Mouse (Mus musculus): ENCODE measurements around the gene Cdh26. TPM values are rescaled to one million over a fixed set of nuclear protein-coding genes. Genes with fewer than 3 reads are reported as not detected.

The Cdh26 gene
- polyA plus RNA-seq, 1 experiment from 2014 or later, result 0.71 TPM

- no peaks in the 10 kb centered on the region for H3K9me3 ChIP-seq (ENCODE audit: control insufficient read depth, low read length)
- no peak overlapping the region for H3K4me2 ChIP-seq (ENCODE audit: low read depth, low read length)
- no peak overlapping the region for H3K4me3 ChIP-seq (ENCODE audit: low read length)
- no peaks in the 10 kb centered on the region for H3K4me1 ChIP-seq (ENCODE audit: control insufficient read depth, insufficient read depth, low read length)
- WGBS, result 90% methylated on average over 4 of the region's 4 CpGs
- no peak overlapping the region for H3K9ac ChIP-seq (ENCODE audit: low read depth, low read length)
- ATAC-seq, result no peak
- H3K27ac ChIP-seq (ENCODE audit: low read length), result no peak overlapping the region
- H3K27me3 ChIP-seq (replicated peaks; ENCODE audit: control insufficient read depth, insufficient read depth, low read length), result no peaks in the 10 kb centered on the region
- no peaks in the 10 kb centered on the region for H3K36me3 ChIP-seq (ENCODE audit: control insufficient read depth, insufficient read depth, low read length)
Measured at GRCm38 (mm10) chr2:178536574-178536973, 106.2 kb downstream of the Cdh26 start.

Other genes with a start within 250 kb of the Cdh26 start
- 0.04 and 0.17 TPM in 2 replicates for gene Sycp2, start 22.8 kb upstream of the Cdh26 start, polyA plus RNA-seq (2015; fragmentation: Nextera tagmentation; extraction: Ambion mirVana)
- gene Ppp1r3d, start 16.1 kb upstream of the Cdh26 start, polyA plus RNA-seq (2015; fragmentation: Nextera tagmentation; extraction: Ambion mirVana), result 3.9 and 4.3 TPM in 2 replicates
- 4.2 and 5.4 TPM in 2 replicates for gene Fam217b, start 16.0 kb upstream of the Cdh26 start, polyA plus RNA-seq (2015; fragmentation: Nextera tagmentation; extraction: Ambion mirVana)